Mouse (Mus musculus): ENCODE results near the gene Whamm. TPM values are rescaled to one million over a fixed set of nuclear protein-coding genes. Genes with fewer than 3 reads are reported as not detected.

Whamm gene
- polyA plus RNA-seq, 1 experiment from 2014 or later: 9.5 TPM

DNA sequence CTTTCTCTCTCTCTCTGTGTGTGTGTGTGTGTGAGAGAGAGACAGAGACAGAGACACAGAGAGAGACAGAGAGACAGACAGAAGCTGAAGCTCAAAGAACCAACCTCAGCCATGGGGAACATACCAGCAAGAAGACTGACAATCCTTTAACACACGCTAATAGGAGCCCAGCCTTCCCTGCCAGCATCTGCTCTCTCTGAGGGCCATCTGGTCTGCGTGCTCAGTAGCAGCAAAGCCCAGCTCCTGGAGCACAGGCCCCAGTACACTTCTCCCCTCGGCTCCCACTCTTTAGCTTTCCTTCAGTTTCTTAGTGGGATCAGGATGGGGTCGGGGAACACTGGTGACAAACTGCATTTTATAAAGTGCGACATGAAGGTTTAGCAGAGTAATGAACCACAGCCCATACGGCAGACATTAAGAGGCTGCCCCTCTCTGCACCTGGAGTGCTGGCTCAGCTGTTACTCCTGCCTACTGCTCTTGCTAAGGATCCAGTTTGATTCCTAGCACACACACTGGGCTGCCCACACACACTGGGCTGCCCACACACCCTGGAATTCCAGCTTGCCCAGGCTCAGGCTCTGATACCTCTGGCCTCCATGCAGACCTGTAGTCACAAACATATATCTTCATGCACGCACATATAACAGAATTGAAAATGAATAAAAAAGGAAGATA, 5.5 kb upstream of the Whamm start:
- H3K4me2 ChIP-seq (ENCODE audit: low read length): peak overlapping the region; percentile 61
- peak overlapping the region; percentile 97 to 98 for H3K27ac ChIP-seq (replicated peaks in 1 of 2; ENCODE audit: control insufficient read depth in 1 of 2, insufficient read depth in 1 of 2, low read depth in 2 of 2, low read length in 2 of 2)
- H3K4me3 ChIP-seq (ENCODE audit: control insufficient read depth in 1 of 2, insufficient read depth in 1 of 2, low read depth in 1 of 2, low read length in 2 of 2): peak overlapping the region; percentile 48 to 59
- no peaks in the 10 kb centered on the region for H3K9me3 ChIP-seq (ENCODE audit: control insufficient read depth, low read length)
- peak overlapping the region; percentile 74 for H3K9ac ChIP-seq (ENCODE audit: low read length)
- no peaks in the 10 kb centered on the region for H3K27me3 ChIP-seq (ENCODE audit: control insufficient read depth, insufficient read depth, low read length)
- no peaks in the 10 kb centered on the region for H3K36me3 ChIP-seq (ENCODE audit: control insufficient read depth, insufficient read depth, low read length)
- WGBS: 33% methylated on average over 7 of the region's 7 CpGs
- ATAC-seq (ENCODE audit: insufficient number of reproducible peaks, insufficient read depth, low FRiP score, low read depth): no peak
- peaks cover 21 to 46% of the 10 kb centered on the region in 2 experiments for H3K4me1 ChIP-seq (ENCODE audit: control insufficient read depth in 2 of 2, insufficient read depth in 2 of 2, low read length in 2 of 2)

DNA sequence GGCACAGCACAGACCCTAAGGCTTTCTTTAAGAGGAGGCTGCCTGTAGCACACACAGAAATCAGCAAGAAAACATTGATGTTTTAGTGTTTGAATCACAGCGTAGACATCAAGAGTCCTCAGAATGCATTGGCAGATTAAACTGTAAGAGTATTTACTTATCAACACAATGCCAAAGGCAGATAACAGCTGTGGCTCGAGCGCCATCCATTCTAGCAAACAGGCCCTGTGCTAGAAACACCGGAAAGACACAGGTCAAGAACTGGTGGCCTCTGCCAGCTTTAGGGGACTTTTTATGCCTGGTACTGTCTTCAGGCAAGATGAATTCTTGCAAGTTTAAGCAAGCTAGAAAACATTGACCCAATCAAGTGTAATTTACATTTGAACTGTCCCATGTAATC, 4.7 kb upstream of the Whamm start:
- peak overlapping the region; percentile 61 for H3K4me2 ChIP-seq (ENCODE audit: low read length)
- H3K4me1 ChIP-seq (ENCODE audit: control insufficient read depth in 2 of 2, insufficient read depth in 2 of 2, low read length in 2 of 2): peaks cover 18 to 41% of the 10 kb centered on the region in 2 experiments
- no peak for ATAC-seq (ENCODE audit: insufficient number of reproducible peaks, insufficient read depth, low FRiP score, low read depth)
- peak overlapping the region; percentile 97 for H3K27ac ChIP-seq (replicated peaks in 1 of 2; ENCODE audit: control insufficient read depth in 1 of 2, insufficient read depth in 1 of 2, low read depth in 2 of 2, low read length in 2 of 2)
- WGBS: 15% methylated on average over 4 of the region's 4 CpGs
- H3K36me3 ChIP-seq (ENCODE audit: control insufficient read depth, insufficient read depth, low read length): no peaks in the 10 kb centered on the region
- peak overlapping the region; percentile 27 to 48 for H3K4me3 ChIP-seq (ENCODE audit: control insufficient read depth in 1 of 2, insufficient read depth in 1 of 2, low read depth in 1 of 2, low read length in 2 of 2)
- H3K9me3 ChIP-seq (ENCODE audit: control insufficient read depth, low read length): no peaks in the 10 kb centered on the region
- H3K9ac ChIP-seq (ENCODE audit: low read length): peak overlapping the region; percentile 74
- H3K27me3 ChIP-seq (ENCODE audit: control insufficient read depth, insufficient read depth, low read length): no peaks in the 10 kb centered on the region

DNA sequence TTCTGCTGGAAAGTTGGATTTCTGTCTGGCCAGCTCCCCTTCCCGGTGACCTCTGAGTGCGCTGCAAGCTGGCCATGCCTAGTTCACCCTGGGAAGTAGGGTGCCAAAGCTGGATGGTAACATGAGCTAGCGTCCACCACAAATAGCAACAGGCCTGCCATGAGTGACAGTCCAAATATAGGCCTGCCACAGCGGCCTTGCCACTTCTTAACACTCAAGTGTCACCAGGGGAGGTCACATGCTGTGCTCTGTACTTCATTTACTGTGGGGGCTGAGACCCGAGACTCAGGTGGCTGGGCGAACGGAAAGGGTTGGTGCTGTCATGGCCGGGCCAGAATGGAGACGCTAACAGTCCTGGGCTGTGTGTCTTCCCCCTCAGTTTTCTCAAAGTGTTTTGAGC, 4.2 kb upstream of the Whamm start, which contains the start of gene Fsd2:
TSS of gene Fsd2 (minus strand) at position 53 of the 400 bp plus-strand sequence.
- Histone ChIP-seq H3K4me3 (ENCODE audit: control insufficient read depth in 1 of 2, insufficient read depth in 1 of 2, low read depth in 1 of 2, low read length in 2 of 2) (peak within 1 kb of the TSS; percentile 48 to 59), H3K4me2 (ENCODE audit: low read length) (peak within 1 kb of the TSS; percentile 61), H3K9ac (ENCODE audit: low read length) (peak within 1 kb of the TSS; percentile 74), H3K4me1 (ENCODE audit: control insufficient read depth in 2 of 2, insufficient read depth in 2 of 2, low read length in 2 of 2) (peaks cover 18 to 40% of the 10 kb centered on the region in 2 experiments), H3K27me3 (ENCODE audit: control insufficient read depth, insufficient read depth, low read length) (no peaks in the 10 kb centered on the region), H3K27ac (replicated peaks in 1 of 2; ENCODE audit: control insufficient read depth in 1 of 2, insufficient read depth in 1 of 2, low read depth in 2 of 2, low read length in 2 of 2) (peak within 1 kb of the TSS; percentile 97 to 98), H3K36me3 (ENCODE audit: control insufficient read depth, insufficient read depth, low read length) (no peaks in the 10 kb centered on the region), H3K9me3 (ENCODE audit: control insufficient read depth, low read length) (no peaks in the 10 kb centered on the region)
- peak; percentile 59 for ATAC-seq (ENCODE audit: insufficient number of reproducible peaks, insufficient read depth, low FRiP score, low read depth)
- WGBS: 22% methylated on average over 9 of the region's 9 CpGs

DNA sequence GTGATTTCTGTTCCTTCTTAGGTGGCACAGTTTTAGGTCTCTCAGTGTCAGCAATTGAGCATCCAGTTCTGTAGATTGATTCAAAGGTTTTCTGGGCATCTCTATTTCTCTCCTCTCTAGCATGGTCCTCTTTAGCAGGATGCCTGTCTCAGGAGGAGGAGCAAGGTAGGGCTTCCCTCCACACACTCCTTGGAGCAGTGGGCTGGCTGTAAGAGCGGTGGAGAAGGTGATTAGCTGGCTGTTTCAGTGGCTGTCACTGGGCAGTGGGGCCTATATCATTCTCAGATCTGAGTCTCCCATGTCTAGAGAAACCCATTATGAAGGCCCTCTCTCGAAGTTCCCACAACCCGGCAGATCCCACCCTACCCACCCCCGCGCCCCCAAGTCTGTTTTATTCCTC, 3.7 kb upstream of the Whamm start:
- H3K4me1 ChIP-seq (ENCODE audit: control insufficient read depth in 2 of 2, insufficient read depth in 2 of 2, low read length in 2 of 2): peaks cover 18 to 43% of the 10 kb centered on the region in 2 experiments
- no peak for ATAC-seq (ENCODE audit: insufficient number of reproducible peaks, insufficient read depth, low FRiP score, low read depth)
- H3K36me3 ChIP-seq (ENCODE audit: control insufficient read depth, insufficient read depth, low read length): no peaks in the 10 kb centered on the region
- peak overlapping the region; percentile 97 for H3K27ac ChIP-seq (replicated peaks in 1 of 2; ENCODE audit: control insufficient read depth in 1 of 2, insufficient read depth in 1 of 2, low read depth in 2 of 2, low read length in 2 of 2)
- H3K4me3 ChIP-seq (ENCODE audit: control insufficient read depth in 1 of 2, insufficient read depth in 1 of 2, low read depth in 1 of 2, low read length in 2 of 2): no peak overlapping the region
- H3K27me3 ChIP-seq (ENCODE audit: control insufficient read depth, insufficient read depth, low read length): no peaks in the 10 kb centered on the region
- no peaks in the 10 kb centered on the region for H3K9me3 ChIP-seq (ENCODE audit: control insufficient read depth, low read length)
- 71% methylated on average over 5 of the region's 5 CpGs for WGBS
- H3K4me2 ChIP-seq (ENCODE audit: low read length): peak overlapping the region; percentile 40
- H3K9ac ChIP-seq (ENCODE audit: low read length): peak overlapping the region; percentile 55

DNA sequence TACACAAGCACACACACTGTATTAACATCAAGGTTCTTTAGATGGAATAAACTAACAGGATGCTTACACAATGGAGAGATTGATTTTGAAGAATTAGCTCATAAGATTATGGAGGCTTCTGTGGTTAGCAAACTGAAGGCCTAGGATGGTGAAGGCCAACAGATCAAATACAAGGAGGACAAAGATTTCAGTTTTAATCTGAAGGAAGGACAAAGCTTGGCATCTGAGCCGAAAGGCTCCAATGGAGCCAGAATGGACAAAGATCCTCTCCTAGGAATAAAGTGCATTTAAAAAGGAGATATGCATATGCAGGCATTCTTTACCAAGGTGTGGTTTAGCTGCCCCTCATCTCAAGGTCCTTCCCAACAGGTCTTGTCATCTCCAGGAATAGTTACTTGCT, 1.2 kb upstream of the Whamm start:
- 86% methylated on average over 1 of the region's 1 CpGs for WGBS
- Histone ChIP-seq H3K9ac (ENCODE audit: low read length) (no peak overlapping the region), H3K27me3 (ENCODE audit: control insufficient read depth, insufficient read depth, low read length) (no peaks in the 10 kb centered on the region), H3K4me3 (ENCODE audit: control insufficient read depth in 1 of 2, insufficient read depth in 1 of 2, low read depth in 1 of 2, low read length in 2 of 2) (no peak overlapping the region), H3K36me3 (ENCODE audit: control insufficient read depth, insufficient read depth, low read length) (peaks cover 2% of the 10 kb centered on the region; the same call in 1 of the 2 replicates), H3K4me2 (ENCODE audit: low read length) (no peak overlapping the region), H3K9me3 (ENCODE audit: control insufficient read depth, low read length) (no peaks in the 10 kb centered on the region), H3K27ac (replicated peaks in 1 of 2; ENCODE audit: control insufficient read depth in 1 of 2, insufficient read depth in 1 of 2, low read depth in 2 of 2, low read length in 2 of 2) (peak overlapping the region; percentile 41 to 97; a peak in 3 of 4 replicates), H3K4me1 (ENCODE audit: control insufficient read depth in 2 of 2, insufficient read depth in 2 of 2, low read length in 2 of 2) (peaks cover 12 to 36% of the 10 kb centered on the region in 2 experiments)
- ATAC-seq (ENCODE audit: insufficient number of reproducible peaks, insufficient read depth, low FRiP score, low read depth): no peak

DNA sequence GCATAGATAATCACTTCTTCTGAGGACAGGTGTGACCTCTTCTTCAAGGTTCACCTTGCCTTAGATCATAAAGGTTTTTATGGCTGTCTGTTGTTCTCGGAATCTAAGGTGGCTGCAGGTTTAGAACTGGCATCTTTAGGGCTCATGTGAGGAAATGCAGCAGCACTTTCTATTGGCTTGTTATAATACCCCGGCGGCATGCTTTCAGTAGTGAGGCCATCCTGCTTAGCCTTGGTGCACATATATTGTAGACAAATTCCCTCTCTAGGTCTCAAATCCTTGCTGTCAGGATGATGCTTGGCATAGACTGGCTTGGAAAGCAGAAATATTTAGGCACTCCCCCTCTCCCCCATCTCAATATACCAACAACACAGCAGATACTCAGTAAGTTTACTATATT, 795 bp upstream of the Whamm start:
- Histone ChIP-seq H3K4me1 (ENCODE audit: control insufficient read depth in 2 of 2, insufficient read depth in 2 of 2, low read length in 2 of 2) (peaks cover 12 to 36% of the 10 kb centered on the region in 2 experiments), H3K4me3 (ENCODE audit: control insufficient read depth in 1 of 2, insufficient read depth in 1 of 2, low read depth in 1 of 2, low read length in 2 of 2) (no peak overlapping the region), H3K9ac (ENCODE audit: low read length) (0 out of 2 replicates have a peak overlapping the region, but pooled peaks have one; percentile 5), H3K36me3 (ENCODE audit: control insufficient read depth, insufficient read depth, low read length) (peaks cover 6% of the 10 kb centered on the region), H3K4me2 (ENCODE audit: low read length) (peak overlapping the region; percentile 83), H3K27ac (replicated peaks in 1 of 2; ENCODE audit: control insufficient read depth in 1 of 2, insufficient read depth in 1 of 2, low read depth in 2 of 2, low read length in 2 of 2) (peak overlapping the region; percentile 41 to 97; a peak in 3 of 4 replicates), H3K27me3 (ENCODE audit: control insufficient read depth, insufficient read depth, low read length) (no peaks in the 10 kb centered on the region), H3K9me3 (ENCODE audit: control insufficient read depth, low read length) (no peaks in the 10 kb centered on the region)
- WGBS: 92% methylated on average over 3 of the region's 3 CpGs
- ATAC-seq (ENCODE audit: insufficient number of reproducible peaks, insufficient read depth, low FRiP score, low read depth): no peak

DNA sequence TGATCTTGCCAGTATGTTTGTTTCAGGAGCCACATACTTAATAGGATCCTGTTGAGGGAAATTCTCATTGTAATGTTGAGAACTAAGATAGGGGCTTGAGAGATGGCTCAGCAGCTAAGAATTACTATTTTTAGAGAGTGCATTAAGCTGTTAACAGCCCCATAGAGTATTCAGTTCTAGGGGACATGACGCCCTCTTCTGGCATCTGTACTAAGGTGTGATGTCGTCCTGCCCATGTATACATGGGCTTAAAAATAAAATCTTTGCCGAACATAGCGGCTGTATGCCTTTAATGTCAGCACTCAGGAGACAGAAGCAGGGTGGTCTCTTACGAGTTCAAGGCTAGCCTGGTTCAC, 336 bp upstream of the Whamm start:
- H3K4me2 ChIP-seq (ENCODE audit: low read length): peak overlapping the region; percentile 83
- under 1% methylated on average over 5 of the region's 5 CpGs for WGBS
- no peaks in the 10 kb centered on the region for H3K27me3 ChIP-seq (ENCODE audit: control insufficient read depth, insufficient read depth, low read length)
- peak; percentile 24 for ATAC-seq (ENCODE audit: insufficient number of reproducible peaks, insufficient read depth, low FRiP score, low read depth)
- no peaks in the 10 kb centered on the region for H3K9me3 ChIP-seq (ENCODE audit: control insufficient read depth, low read length)
- H3K4me1 ChIP-seq (ENCODE audit: control insufficient read depth in 2 of 2, insufficient read depth in 2 of 2, low read length in 2 of 2): peaks cover 12 to 36% of the 10 kb centered on the region in 2 experiments
- peak overlapping the region; percentile 93 to 98 for H3K4me3 ChIP-seq (ENCODE audit: control insufficient read depth in 1 of 2, insufficient read depth in 1 of 2, low read depth in 1 of 2, low read length in 2 of 2)
- peak overlapping the region; percentile 88 to 97 for H3K27ac ChIP-seq (replicated peaks in 1 of 2; ENCODE audit: control insufficient read depth in 1 of 2, insufficient read depth in 1 of 2, low read depth in 2 of 2, low read length in 2 of 2)
- H3K36me3 ChIP-seq (ENCODE audit: control insufficient read depth, insufficient read depth, low read length): peaks cover 11% of the 10 kb centered on the region
- H3K9ac ChIP-seq (ENCODE audit: low read length): peak overlapping the region; percentile 5; the same call in 1 of the 2 replicates
